Mouse (Mus musculus) CH12.LX (cell line): ENCODE data around the gene Rad23a.

Experiments used
- CHD2 ChIP-seq: IDR thresholded peaks from 2 replicates; pipeline ENCODE4 v1.6.1; 2011; ENCODE audit warnings: low read length, improper control_type of control experiment
- CTCF ChIP-seq, 2 experiments: IDR thresholded peaks in 1 of 2; conservative IDR thresholded peaks in 1 of 2; 2 replicates each; pipeline ENCODE4 v1.5.1; 2011 to 2012; ENCODE audit warnings: low read depth in 2 of 2, low read length in 2 of 2, improper control_type of control experiment in 1 of 2, inconsistent platforms in 1 of 2, mild to moderate bottlenecking in 1 of 2, moderate library complexity in 1 of 2
- E2F4 ChIP-seq: IDR thresholded peaks from 2 replicates; pipeline ENCODE4 v1.6.1; 2011; ENCODE audit warnings: low read depth, low read length, improper control_type of control experiment; ENCODE audit not compliant: insufficient replicate concordance
- EP300 ChIP-seq: IDR thresholded peaks from 2 replicates; pipeline ENCODE4 v1.6.1; 2011; ENCODE audit warnings: low read length, improper control_type of control experiment
- ETS1 ChIP-seq: conservative IDR thresholded peaks from 2 replicates; pipeline ENCODE4 v1.6.1; 2012; ENCODE audit warnings: low read depth, mild to moderate bottlenecking, inconsistent platforms, low read length, improper control_type of control experiment, moderate library complexity
- JUND ChIP-seq: conservative IDR thresholded peaks from 2 replicates; pipeline ENCODE4 v1.6.1; 2011; ENCODE audit warnings: low read depth, low read length, improper control_type of control experiment
- NELFE ChIP-seq: IDR thresholded peaks from 2 replicates; pipeline ENCODE4 v1.6.1; 2011; ENCODE audit warnings: low read depth, low read length, improper control_type of control experiment
- PAX5 ChIP-seq: IDR thresholded peaks from 2 replicates; pipeline ENCODE4 v1.6.1; 2012; ENCODE audit warnings: low read length, inconsistent platforms, mixed read lengths
- POLR2A ChIP-seq: IDR thresholded peaks from 2 replicates; pipeline ENCODE4 v1.6.1; 2011; ENCODE audit warnings: low read depth, mild to moderate bottlenecking, improper control_type of control experiment, low read length
- TBP ChIP-seq: conservative IDR thresholded peaks from 2 replicates; pipeline ENCODE4 v1.6.1; 2011; ENCODE audit warnings: low read depth, low read length, improper control_type of control experiment
- TCF12 ChIP-seq: IDR thresholded peaks from 2 replicates; pipeline ENCODE4 v1.6.1; 2014; ENCODE audit warnings: low read depth, mild to moderate bottlenecking, inconsistent platforms, low read length, improper control_type of control experiment
- ZC3H11A ChIP-seq: IDR thresholded peaks from 2 replicates; pipeline ENCODE4 v1.6.1; 2012; ENCODE audit warnings: low read depth, mild to moderate bottlenecking, inconsistent platforms, low read length, improper control_type of control experiment
- ZKSCAN1 ChIP-seq: IDR thresholded peaks from 2 replicates; pipeline ENCODE4 v1.6.1; 2012; ENCODE audit warnings: low read depth, inconsistent platforms, low read length, improper control_type of control experiment, borderline replicate concordance
- ZNF384 ChIP-seq: IDR thresholded peaks from 2 replicates; pipeline ENCODE4 v1.6.1; 2012; ENCODE audit warnings: low read depth, low read length, improper control_type of control experiment, inconsistent platforms

DNA sequence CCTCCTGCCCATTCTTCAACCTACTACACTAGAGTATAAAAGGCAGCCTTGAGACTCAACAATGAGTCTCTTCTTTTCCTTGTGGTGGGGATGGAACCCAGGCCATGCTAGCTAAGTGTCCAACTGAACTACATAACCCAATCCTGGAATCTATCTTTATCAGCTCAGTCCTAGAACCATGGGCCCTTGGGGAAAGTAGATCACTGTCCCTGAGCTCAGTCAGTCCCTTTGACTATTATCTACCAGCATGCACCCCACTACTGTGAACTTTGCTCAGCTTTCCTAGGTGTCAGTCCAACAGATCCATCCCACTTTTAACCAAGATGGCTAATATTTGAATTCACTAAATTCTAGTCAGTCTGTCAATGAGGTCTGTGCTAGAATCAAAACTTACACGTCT is 1.0 kb upstream of the Rad23a start:
- no peak for TF ChIP-seq JUND
- no peak for TF ChIP-seq CTCF (conservative IDR thresholded peaks at IDR 0.05 in 1 of 2, IDR thresholded peaks at IDR 0.05 in 1 of 2; ENCODE audit: low read depth in 2 of 2, low read length in 2 of 2)
- TF ChIP-seq NELFE = no peak
- TF ChIP-seq PAX5 = no peak
- no peak; the same call in 1 of the 2 replicates for TF ChIP-seq POLR2A
- no peak for TF ChIP-seq ZKSCAN1
- TF ChIP-seq EP300 = no peak
- no peak for TF ChIP-seq E2F4
- no peak for TF ChIP-seq CHD2
- no peak for TF ChIP-seq TCF12
- no peak for TF ChIP-seq TBP
- no peak for TF ChIP-seq ETS1
- no peak for TF ChIP-seq ZC3H11A
- TF ChIP-seq ZNF384 = no peak
